Mouse (Mus musculus) cerebellum, postnatal 4 days (tissue): Measurements from ENCODE around the gene Aldh1l1.
A peak's percentile ranks its signal among the peaks of the same experiment; 100 is the strongest.

Experiments
- DNase-seq, 2 experiments: peaks; one replicate each; pipeline ENCODE4 v3.0.0; 2022; ENCODE audit warnings: low spot score in 2 of 2, mixed read lengths in 1 of 2

Aldh1l1 gene

GRCm38 (mm10) chr6:90486176-90486921, at the start of gene Aldh1l1:
Gene Aldh1l1 (plus strand): TSS chr6:90486427.
- DNase-seq: no peak

- no peak for DNase-seq
Observed at GRCm38 (mm10) chr6:90437041-90437440, 49.2 kb upstream of the Aldh1l1 start.

- DNase-seq: peak in 1 of 2 experiments; percentile 49
Observed at GRCm38 (mm10) chr6:90446883-90447282, 39.3 kb upstream of the Aldh1l1 start.

- peak; percentile 58 to 84 for DNase-seq
Observed at GRCm38 (mm10) chr6:90450179-90450578, 36.0 kb upstream of the Aldh1l1 start.

GRCm38 (mm10) chr6:90450697-90451096, 35.5 kb upstream of the Aldh1l1 start:
- DNase-seq: peak in 1 of 2 experiments; percentile 30

GRCm38 (mm10) chr6:90451512-90451911, 34.7 kb upstream of the Aldh1l1 start:
- no peak for DNase-seq

- DNase-seq: no peak
Observed at GRCm38 (mm10) chr6:90452603-90453002, 33.6 kb upstream of the Aldh1l1 start.

GRCm38 (mm10) chr6:90453751-90454150, 32.5 kb upstream of the Aldh1l1 start:
- DNase-seq: no peak

- no peak for DNase-seq
Observed at GRCm38 (mm10) chr6:90457421-90457820, 28.8 kb upstream of the Aldh1l1 start.

GRCm38 (mm10) chr6:90461181-90461580, 25.0 kb upstream of the Aldh1l1 start:
- no peak for DNase-seq

- no peak for DNase-seq
Observed at GRCm38 (mm10) chr6:90461771-90462170, 24.5 kb upstream of the Aldh1l1 start.

- DNase-seq: peak; percentile 48 to 71
Observed at GRCm38 (mm10) chr6:90462181-90462706, 24.0 kb upstream of the Aldh1l1 start, which contains the start of gene Klf15. Gene Klf15 (plus strand): TSS chr6:90462576.

GRCm38 (mm10) chr6:90462841-90463227, 23.4 kb upstream of the Aldh1l1 start:
- no peak for DNase-seq

GRCm38 (mm10) chr6:90463228-90463862, 22.9 kb upstream of the Aldh1l1 start:
- DNase-seq: peak; percentile 54 to 65

GRCm38 (mm10) chr6:90463890-90464421, 22.3 kb upstream of the Aldh1l1 start:
- DNase-seq: no peak

GRCm38 (mm10) chr6:90465028-90465640, 21.1 kb upstream of the Aldh1l1 start:
- no peak for DNase-seq

- DNase-seq: no peak
Observed at GRCm38 (mm10) chr6:90466079-90466478, 20.1 kb upstream of the Aldh1l1 start.

GRCm38 (mm10) chr6:90466847-90467410, 19.3 kb upstream of the Aldh1l1 start:
- no peak for DNase-seq

GRCm38 (mm10) chr6:90468216-90468615, 18.0 kb upstream of the Aldh1l1 start:
- no peak for DNase-seq

GRCm38 (mm10) chr6:90469041-90469440, 17.2 kb upstream of the Aldh1l1 start:
- no peak for DNase-seq

- DNase-seq: no peak
Observed at GRCm38 (mm10) chr6:90470255-90470654, 16.0 kb upstream of the Aldh1l1 start.
